Mouse (Mus musculus): ENCODE results near the gene Dpep3. TPM values are rescaled to one million over a fixed set of nuclear protein-coding genes. Genes with fewer than 3 reads are reported as not detected.

Gene Dpep3
- polyA plus RNA-seq (2014; fragmentation: Illumina TruSeq; extraction: RNeasy Lipid Tissue Mini Kit (QIAGEN cat#74804); ENCODE audit: low read depth, low replicate concordance): not detected

GRCm38 (mm10) chr8:105979325-105979724 lies at the start of gene Dpep3:
TSS of gene Dpep3 (minus strand) at chr8:105979429.

GRCm38 (mm10) chr8:106011643-106011986 lies 32.4 kb upstream of the Dpep3 start, which contains the start of gene Ddx28:
TSS of gene Ddx28 (minus strand) at chr8:106011882.

GRCm38 (mm10) chr8:106005875-106006274 lies 26.6 kb upstream of the Dpep3 start, which contains the start of gene Dpep2nb:
TSS of gene Dpep2nb (minus strand) at chr8:106005975.

GRCm38 (mm10) chr8:105990856-105991387 lies 11.7 kb upstream of the Dpep3 start, which contains the start of gene Dus2:
TSS of gene Dus2 (plus strand) at chr8:105991337.

GRCm38 (mm10) chr8:105965905-105966341 lies 13.3 kb downstream of the Dpep3 start, which contains the start of gene Slc12a4:
TSS of gene Slc12a4 (minus strand) at chr8:105966097.

GRCm38 (mm10) chr8:105943321-105943739 lies 35.9 kb downstream of the Dpep3 start, which contains the start of gene Lcat:
TSS of gene Lcat (minus strand) at chr8:105943382.

GRCm38 (mm10) chr8:105938306-105938669 lies 40.9 kb downstream of the Dpep3 start, which contains the start of gene Psmb10:
TSS of gene Psmb10 (minus strand) at chr8:105938444.

GRCm38 (mm10) chr8:105933762-105934161 lies 45.5 kb downstream of the Dpep3 start, which contains the start of gene Ctrl:
TSS of gene Ctrl (minus strand) at chr8:105933862.

Other genes starting within 250 kb of the Dpep3 start
- 0.20 TPM for gene Gfod2, start 220.8 kb downstream of the Dpep3 start, polyA plus RNA-seq (2014; fragmentation: Illumina TruSeq; extraction: RNeasy Lipid Tissue Mini Kit (QIAGEN cat#74804); ENCODE audit: low read depth, low replicate concordance)
- 4.1 TPM for gene Ranbp10, start 152.1 kb downstream of the Dpep3 start, polyA plus RNA-seq (2014; fragmentation: Illumina TruSeq; extraction: RNeasy Lipid Tissue Mini Kit (QIAGEN cat#74804); ENCODE audit: low read depth, low replicate concordance)
- gene Tsnaxip1, start 151.7 kb downstream of the Dpep3 start, polyA plus RNA-seq (2014; fragmentation: Illumina TruSeq; extraction: RNeasy Lipid Tissue Mini Kit (QIAGEN cat#74804); ENCODE audit: low read depth, low replicate concordance): not detected
- gene Cenpt, start 126.2 kb downstream of the Dpep3 start, polyA plus RNA-seq (2014; fragmentation: Illumina TruSeq; extraction: RNeasy Lipid Tissue Mini Kit (QIAGEN cat#74804); ENCODE audit: low read depth, low replicate concordance): 0.69 TPM
- gene Thap11, start 124.3 kb downstream of the Dpep3 start, polyA plus RNA-seq (2014; fragmentation: Illumina TruSeq; extraction: RNeasy Lipid Tissue Mini Kit (QIAGEN cat#74804); ENCODE audit: low read depth, low replicate concordance): 11.1 TPM
- 55.0 TPM for gene Nutf2, start 118.8 kb downstream of the Dpep3 start, polyA plus RNA-seq (2014; fragmentation: Illumina TruSeq; extraction: RNeasy Lipid Tissue Mini Kit (QIAGEN cat#74804); ENCODE audit: low read depth, low replicate concordance)
- gene Edc4, start 98.5 kb downstream of the Dpep3 start, polyA plus RNA-seq (2014; fragmentation: Illumina TruSeq; extraction: RNeasy Lipid Tissue Mini Kit (QIAGEN cat#74804); ENCODE audit: low read depth, low replicate concordance): 2.0 TPM
- not detected for gene Nrn1l, start 85.9 kb downstream of the Dpep3 start, polyA plus RNA-seq (2014; fragmentation: Illumina TruSeq; extraction: RNeasy Lipid Tissue Mini Kit (QIAGEN cat#74804); ENCODE audit: low read depth, low replicate concordance)
- 3.1 TPM for gene Pskh1, start 79.0 kb downstream of the Dpep3 start, polyA plus RNA-seq (2014; fragmentation: Illumina TruSeq; extraction: RNeasy Lipid Tissue Mini Kit (QIAGEN cat#74804); ENCODE audit: low read depth, low replicate concordance)
- not detected for gene Ctrl, start 45.6 kb downstream of the Dpep3 start, polyA plus RNA-seq (2014; fragmentation: Illumina TruSeq; extraction: RNeasy Lipid Tissue Mini Kit (QIAGEN cat#74804); ENCODE audit: low read depth, low replicate concordance)
- gene Psmb10, start 41.0 kb downstream of the Dpep3 start, polyA plus RNA-seq (2014; fragmentation: Illumina TruSeq; extraction: RNeasy Lipid Tissue Mini Kit (QIAGEN cat#74804); ENCODE audit: low read depth, low replicate concordance): not detected
- not detected for gene Lcat, start 36.0 kb downstream of the Dpep3 start, polyA plus RNA-seq (2014; fragmentation: Illumina TruSeq; extraction: RNeasy Lipid Tissue Mini Kit (QIAGEN cat#74804); ENCODE audit: low read depth, low replicate concordance)
- 1.4 TPM for gene Slc12a4, start 13.3 kb downstream of the Dpep3 start, polyA plus RNA-seq (2014; fragmentation: Illumina TruSeq; extraction: RNeasy Lipid Tissue Mini Kit (QIAGEN cat#74804); ENCODE audit: low read depth, low replicate concordance)
- 2.1 TPM for gene Dus2, start 11.9 kb upstream of the Dpep3 start, polyA plus RNA-seq (2014; fragmentation: Illumina TruSeq; extraction: RNeasy Lipid Tissue Mini Kit (QIAGEN cat#74804); ENCODE audit: low read depth, low replicate concordance)
- gene Dpep2nb, start 26.5 kb upstream of the Dpep3 start, polyA plus RNA-seq (2014; fragmentation: Illumina TruSeq; extraction: RNeasy Lipid Tissue Mini Kit (QIAGEN cat#74804); ENCODE audit: low read depth, low replicate concordance): not detected
- gene Ddx28, start 32.5 kb upstream of the Dpep3 start, polyA plus RNA-seq (2014; fragmentation: Illumina TruSeq; extraction: RNeasy Lipid Tissue Mini Kit (QIAGEN cat#74804); ENCODE audit: low read depth, low replicate concordance): 2.9 TPM
- gene Nfatc3, start 79.4 kb upstream of the Dpep3 start, polyA plus RNA-seq (2014; fragmentation: Illumina TruSeq; extraction: RNeasy Lipid Tissue Mini Kit (QIAGEN cat#74804); ENCODE audit: low read depth, low replicate concordance): 48.4 TPM
- 6.5 TPM for gene Esrp2, start 157.5 kb upstream of the Dpep3 start, polyA plus RNA-seq (2014; fragmentation: Illumina TruSeq; extraction: RNeasy Lipid Tissue Mini Kit (QIAGEN cat#74804); ENCODE audit: low read depth, low replicate concordance)
- 2.9 TPM for gene Pla2g15, start 171.0 kb upstream of the Dpep3 start, polyA plus RNA-seq (2014; fragmentation: Illumina TruSeq; extraction: RNeasy Lipid Tissue Mini Kit (QIAGEN cat#74804); ENCODE audit: low read depth, low replicate concordance)
- 5.2 TPM for gene Slc7a6, start 189.4 kb upstream of the Dpep3 start, polyA plus RNA-seq (2014; fragmentation: Illumina TruSeq; extraction: RNeasy Lipid Tissue Mini Kit (QIAGEN cat#74804); ENCODE audit: low read depth, low replicate concordance)
- 29.7 TPM for gene Slc7a6os, start 231.5 kb upstream of the Dpep3 start, polyA plus RNA-seq (2014; fragmentation: Illumina TruSeq; extraction: RNeasy Lipid Tissue Mini Kit (QIAGEN cat#74804); ENCODE audit: low read depth, low replicate concordance)
- gene Prmt7, start 231.5 kb upstream of the Dpep3 start, polyA plus RNA-seq (2014; fragmentation: Illumina TruSeq; extraction: RNeasy Lipid Tissue Mini Kit (QIAGEN cat#74804); ENCODE audit: low read depth, low replicate concordance): 5.5 TPM

All from kidney, adult 10 weeks (tissue).